Mouse (Mus musculus) gastrocnemius, adult 8-10 months (tissue): ENCODE measurements around the gene Plekhm2. TPM values are rescaled to one million over a fixed set of nuclear protein-coding genes. Genes with fewer than 3 reads are reported as not detected.

Experiments
- DNase-seq, 2 experiments: peaks; one replicate each; pipeline ENCODE4 v3.0.0; 2022; ENCODE audit warnings: low spot score in 2 of 2
- total RNA-seq, 4 experiments: library from RNA; stranded (reverse); gene quantifications; 2 replicates each; pipeline ENCODE4 v1.2.4; 2022

The Plekhm2 gene
- 10 to 100 TPM; 25.0 to 32.5 (median 30.2) TPM for total RNA-seq

- DNase-seq: no peak
These were observed at the start of gene Plekhm2 for GRCm38 (mm10) chr4:141664799-141665198. Gene Plekhm2 (minus strand): TSS chr4:141664899.

DNA sequence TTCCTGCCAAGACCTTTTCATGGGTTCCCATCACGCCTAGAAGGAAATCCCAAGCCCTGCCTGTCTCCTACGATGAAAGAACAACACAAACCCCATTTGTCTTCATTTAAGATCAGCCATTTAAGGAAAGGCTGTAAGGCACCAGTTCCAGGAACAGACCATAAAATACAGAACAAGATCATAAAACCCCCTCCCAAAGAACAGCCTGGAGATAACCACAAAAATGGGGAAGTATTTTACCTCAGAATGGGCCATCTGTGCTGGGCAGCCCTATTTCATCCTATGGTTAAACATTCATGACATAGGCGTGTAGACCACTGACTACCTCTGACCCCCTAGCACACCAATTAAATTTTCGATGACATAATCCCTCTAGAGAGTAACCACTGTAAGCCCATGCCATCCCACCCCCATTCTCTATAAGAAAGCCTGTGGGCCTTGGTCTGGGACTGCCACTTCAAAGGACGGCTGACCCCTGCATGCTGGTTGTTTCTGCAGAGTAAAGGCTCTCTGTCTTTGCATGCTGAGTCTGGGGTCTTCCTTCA, 49.0 kb upstream of the Plekhm2 start:
- no peak for DNase-seq

DNA sequence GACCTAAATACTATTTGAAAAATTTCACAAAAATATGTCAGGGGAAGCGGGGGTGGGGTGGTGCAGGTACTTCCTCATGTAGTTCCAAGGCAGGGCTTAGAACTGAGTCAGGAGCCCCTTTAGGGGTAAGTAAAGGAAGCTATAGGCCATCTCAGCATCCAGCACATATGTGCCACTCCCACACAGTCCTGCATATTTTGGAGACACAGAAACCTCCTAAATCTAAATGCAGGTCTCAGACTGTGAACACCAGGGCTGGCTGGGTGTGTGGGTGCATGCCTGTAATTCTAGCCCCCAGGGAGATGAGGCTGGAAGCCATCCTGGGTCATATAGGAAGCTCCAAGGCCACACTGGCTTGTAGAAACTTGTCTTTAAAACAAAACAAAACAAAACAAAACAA, 46.6 kb upstream of the Plekhm2 start:
- no peak for DNase-seq

GRCm38 (mm10) chr4:141708971-141709370, 44.3 kb upstream of the Plekhm2 start:
- DNase-seq: no peak

DNA sequence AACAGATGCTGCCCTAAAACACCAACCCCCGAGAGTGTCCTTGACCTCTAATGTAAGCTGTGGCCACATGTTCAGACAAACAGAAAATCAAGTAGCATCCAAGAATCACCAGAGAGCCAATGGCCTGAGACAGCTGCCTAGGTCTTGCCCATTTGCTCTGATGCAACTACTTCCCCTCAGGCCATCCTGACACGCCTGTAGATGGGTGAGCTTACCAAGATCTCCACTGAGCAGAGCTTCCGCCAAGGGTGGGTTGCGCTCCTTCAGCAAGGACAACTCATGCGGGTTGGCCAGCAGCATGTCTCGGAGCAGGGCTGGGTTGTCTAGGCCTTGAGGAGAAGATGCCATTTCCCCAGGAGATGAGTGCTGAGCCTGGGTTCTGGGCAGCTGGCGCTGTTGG, 43.3 kb upstream of the Plekhm2 start:
- DNase-seq: no peak

DNA sequence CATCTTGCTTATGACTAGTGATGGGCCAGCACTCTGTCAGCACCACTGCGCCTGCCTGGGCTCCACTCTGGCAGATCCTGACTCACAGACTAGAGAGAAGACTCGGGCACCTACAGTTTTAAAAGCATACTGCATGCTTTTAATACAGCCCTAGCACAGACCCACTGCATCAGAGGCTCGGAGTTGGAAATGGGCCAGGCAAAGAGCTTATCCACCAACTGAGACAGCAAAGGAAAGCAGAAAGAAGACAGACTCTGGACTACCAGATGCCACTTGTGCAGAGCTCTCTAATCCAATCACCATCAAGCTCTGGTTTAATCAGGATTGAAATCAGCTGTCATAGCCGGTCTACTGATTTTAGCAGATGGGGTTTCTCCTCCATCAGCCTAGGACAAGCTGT, 40.6 kb upstream of the Plekhm2 start:
- no peak for DNase-seq

GRCm38 (mm10) chr4:141704625-141705024, 39.9 kb upstream of the Plekhm2 start:
- no peak for DNase-seq

GRCm38 (mm10) chr4:141694719-141695118, 30.0 kb upstream of the Plekhm2 start:
- DNase-seq: no peak

DNA sequence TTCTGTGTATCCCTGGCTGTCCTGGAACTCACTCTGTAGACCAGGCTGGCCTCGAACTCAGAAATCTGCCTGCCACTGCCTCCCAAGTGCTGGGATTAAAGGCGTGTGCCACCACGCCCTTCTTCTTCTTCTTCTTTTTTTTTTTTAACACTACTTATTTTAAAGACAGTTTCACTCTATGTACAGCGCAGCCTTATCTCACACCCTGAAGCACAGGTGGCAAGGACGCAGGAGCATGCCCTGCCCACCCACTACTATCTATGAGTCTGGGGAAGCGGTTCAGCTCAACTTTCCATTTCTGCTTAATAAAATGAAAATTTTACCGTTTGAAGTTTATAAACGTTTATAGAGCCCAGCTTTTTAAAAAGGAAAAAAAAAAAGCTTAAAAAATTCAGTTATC, 23.8 kb upstream of the Plekhm2 start:
- no peak for DNase-seq

DNA sequence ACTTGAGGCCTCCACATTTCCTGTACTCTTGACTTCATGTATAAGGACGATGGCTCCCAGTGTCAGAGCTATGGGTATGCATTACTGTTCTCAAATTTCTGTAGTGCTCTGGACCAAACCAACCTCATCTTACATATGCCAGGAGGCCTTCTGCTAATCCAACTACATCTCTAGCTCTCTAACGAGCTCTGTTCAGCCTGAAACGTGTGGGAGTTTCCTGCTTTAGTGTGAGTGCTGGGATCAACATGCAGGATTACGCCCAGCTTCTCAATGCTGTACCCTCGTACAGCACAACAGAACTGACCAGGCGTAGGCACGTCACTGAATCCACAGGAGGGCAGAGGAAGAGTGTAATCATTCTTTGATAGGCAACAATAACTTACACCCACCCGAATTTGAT, 21.8 kb upstream of the Plekhm2 start:
- no peak for DNase-seq

DNA sequence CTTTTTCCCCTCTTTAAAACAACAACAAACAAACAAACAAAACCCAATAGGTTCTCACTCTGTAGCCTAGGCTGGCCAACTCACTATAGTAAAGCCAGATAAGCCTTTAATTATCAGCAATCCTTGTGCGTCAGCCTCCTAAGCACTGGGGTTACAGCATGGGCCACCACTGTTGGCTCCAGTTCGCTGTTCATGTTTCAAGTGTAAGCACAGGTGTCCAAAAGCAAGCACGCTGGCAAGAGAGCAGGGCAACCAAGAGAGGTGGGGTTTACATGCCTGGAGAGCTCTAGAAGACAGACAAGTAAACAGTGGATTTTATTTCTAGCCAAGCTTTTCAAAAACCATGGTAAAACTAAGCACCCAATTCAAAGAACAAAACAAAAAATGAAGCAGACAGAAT, 21.4 kb upstream of the Plekhm2 start:
- peak in 1 of 2 experiments; percentile 23 for DNase-seq

- no peak for DNase-seq
These were observed 20.8 kb upstream of the Plekhm2 start, which contains the start of gene Rsc1a1 for GRCm38 (mm10) chr4:141685499-141685898. Gene Rsc1a1 (minus strand): TSS chr4:141685599.

DNA sequence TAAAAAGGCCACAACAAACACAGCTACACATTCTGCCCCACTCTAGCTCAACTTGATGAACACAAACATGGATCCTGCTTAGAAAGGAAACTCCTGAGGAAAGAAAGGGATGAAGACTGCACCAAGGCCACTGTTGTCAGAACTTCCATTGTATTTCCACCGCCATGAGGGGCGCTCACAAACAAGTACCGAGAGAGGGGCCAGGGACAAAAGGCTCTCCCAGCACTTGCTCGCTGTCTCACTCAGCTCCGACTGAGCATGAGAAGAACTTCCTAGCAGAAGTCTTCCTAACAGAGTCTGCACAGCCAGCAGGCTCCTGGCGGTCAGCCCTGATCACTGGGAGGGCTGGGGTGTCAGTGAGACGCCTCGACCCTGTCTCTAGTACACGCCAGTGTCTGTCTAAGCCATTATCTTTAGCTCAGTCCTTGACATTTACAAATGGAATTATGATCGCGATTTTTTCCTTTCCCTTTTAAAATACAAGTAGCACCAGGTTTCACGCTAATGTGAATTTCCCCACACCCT, 18.1 kb upstream of the Plekhm2 start:
- DNase-seq: no peak

DNA sequence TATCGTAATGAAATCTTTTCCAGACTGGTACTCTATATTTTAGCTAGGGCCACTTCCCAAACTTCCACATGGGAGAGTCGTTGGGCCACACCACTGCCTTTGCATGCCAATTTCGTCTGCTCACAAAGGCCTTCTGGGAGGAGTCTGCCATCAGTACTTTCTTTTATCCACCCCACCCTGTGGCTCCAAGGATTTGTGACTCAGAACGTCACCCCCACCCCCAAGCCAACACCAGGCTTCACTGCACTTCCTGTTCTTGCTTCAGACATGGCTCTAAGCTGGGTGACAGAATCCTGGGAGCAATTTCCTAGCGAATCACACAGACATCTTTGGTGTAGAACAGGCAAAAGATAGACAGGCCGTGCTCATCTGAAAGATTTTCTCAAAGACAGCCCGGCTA, 17.1 kb upstream of the Plekhm2 start:
- no peak for DNase-seq

GRCm38 (mm10) chr4:141680892-141681291, 16.2 kb upstream of the Plekhm2 start:
- DNase-seq: no peak

DNA sequence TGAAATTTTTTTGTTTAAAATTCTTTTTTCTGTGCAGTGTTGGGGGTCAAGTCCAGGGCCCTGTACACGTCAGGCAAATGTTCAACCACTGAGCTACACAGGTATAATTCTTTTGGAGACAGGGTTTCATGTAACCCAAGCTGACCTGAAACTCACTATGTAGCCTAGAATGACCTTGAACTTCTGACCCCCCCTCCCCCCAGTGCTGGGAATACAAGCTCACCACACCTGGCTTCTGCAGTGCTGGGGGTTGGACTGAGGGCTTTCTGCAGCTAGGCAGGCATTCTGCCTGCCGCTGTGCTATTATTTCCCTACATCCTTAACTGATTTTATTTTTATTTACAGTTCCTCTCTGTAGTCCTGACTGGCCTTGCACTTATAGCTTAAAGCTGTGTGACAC, 14.3 kb upstream of the Plekhm2 start:
- DNase-seq: no peak

DNA sequence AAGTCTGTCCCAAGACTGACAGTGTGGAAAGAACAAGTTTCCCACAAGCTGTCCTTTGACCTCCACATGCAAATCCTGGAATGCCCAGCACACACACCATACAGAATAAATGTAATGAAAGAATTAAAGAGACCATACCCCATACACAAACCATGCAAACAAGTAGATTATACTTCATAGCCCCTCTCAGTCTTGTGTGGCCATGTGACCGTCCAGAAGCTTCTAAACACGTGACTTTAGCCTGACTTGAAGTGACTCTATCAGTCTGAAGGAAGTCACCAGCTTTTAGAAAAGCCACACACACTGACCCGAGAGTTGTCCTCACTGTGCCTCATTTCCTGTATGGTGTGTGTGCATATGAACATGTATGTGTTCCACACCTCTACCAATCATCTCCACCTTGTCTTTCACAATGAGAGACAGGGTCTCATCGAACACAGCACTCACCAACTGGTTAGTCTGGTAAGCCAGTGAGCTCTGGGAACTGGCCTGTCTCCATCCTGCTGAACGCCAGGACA, 11.8 kb upstream of the Plekhm2 start:
- DNase-seq: no peak

DNA sequence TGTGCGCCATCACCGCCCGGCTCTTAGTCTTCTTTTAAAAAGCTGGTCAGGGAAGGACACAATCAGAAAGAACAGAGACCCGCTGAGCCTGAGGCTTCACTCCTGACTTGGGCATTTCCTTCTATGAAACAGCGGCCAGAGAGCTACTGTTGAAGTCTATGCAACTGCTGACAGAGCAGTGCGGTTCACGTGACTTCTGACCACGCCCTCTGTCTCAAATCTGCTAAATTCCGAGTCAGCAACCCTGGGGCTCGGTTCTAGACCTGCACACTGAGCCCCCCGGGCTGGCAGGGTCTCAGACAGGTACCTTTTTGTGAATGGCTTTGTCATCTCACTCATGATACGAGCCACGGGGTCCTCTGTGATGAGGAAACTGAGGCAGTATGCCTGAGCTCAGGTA, 7.6 kb upstream of the Plekhm2 start:
- no peak for DNase-seq

DNA sequence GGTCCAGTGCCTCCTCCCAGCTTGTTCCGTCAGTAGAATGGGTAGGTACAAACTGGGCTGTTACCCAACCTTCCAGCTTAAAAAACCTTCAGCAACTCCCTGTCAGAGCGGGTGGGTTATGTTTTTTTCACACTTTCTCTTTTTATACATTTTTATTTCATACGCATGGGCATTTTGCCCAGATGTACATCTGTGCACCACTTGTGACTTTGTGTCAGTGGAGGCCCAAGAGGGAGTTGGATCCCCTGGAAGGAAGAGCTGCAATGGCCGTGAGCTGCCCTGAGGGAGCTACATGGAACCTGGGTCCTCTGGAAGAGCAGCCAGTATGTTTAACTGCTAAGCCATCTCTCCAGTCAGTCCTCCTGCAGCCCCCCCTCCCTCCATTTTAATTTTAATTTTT, 6.7 kb upstream of the Plekhm2 start:
- DNase-seq: no peak

DNA sequence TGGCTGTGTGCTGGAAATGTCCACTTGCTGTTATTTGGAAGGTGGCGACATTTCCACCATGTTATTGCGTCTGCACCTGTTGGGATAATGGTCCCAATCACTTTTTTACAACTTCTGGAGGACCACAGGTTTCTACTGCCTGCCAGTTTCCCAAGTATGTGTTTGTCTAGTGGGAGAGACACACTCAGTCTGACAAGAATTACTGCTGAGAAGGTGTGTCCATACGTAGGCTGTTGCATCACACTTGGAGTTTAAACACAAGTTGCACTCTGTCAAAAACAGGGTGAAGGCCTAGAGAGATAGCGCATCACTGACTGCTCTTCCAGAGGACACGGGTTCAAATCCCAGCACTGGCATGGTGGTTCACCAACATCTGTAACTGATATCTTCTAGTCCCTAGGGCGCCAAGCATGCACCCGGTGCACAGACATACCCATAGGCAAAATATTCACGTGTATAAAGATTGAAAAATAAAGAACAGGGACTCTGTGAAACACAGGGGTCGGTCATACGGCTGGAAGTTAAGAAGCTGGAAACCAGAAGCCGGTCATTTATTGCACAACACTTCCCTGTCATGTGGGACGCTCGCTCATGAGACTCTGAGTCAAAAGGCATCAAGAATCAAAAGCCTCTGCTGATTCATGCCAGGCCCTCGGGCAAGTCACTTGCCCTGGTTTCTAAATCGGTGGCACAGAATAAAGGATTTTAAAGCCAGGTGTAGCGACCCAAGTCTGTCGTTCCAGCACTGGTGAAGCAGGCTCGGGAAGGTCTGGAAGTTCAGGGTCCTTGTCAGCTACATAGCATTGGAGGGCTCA, 5.4 kb upstream of the Plekhm2 start:
- peak; percentile 27 to 41 for DNase-seq

GRCm38 (mm10) chr4:141664011-141664745, 521 bp downstream of the Plekhm2 start:
- peak in 1 of 2 experiments; percentile 57 for DNase-seq
